Mouse (Mus musculus): ENCODE measurements around the gene Foxd1. TPM values are rescaled to one million over a fixed set of nuclear protein-coding genes. Genes with fewer than 3 reads are reported as not detected.

Foxd1 gene
- polyA plus RNA-seq, 1 experiment from 2014 or later: not detected

DNA sequence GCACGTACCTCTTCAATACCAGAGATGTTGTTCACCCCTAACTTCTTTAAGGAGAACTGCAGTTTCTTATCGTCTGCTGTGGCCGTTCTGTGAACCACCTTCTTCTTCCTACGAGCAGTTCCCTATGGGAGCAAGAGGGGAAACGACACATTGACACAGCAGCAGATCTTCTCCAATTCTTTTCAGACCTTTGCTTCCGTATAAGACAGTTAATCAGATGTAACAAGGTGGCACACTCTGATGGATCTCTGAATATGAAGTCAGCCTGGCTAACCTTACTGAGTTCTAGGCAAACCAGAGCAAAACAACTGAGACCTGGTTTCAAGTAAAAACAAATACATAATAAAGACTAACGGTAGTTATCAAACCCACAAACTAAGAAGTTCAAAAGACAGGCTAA, 40.4 kb upstream of the Foxd1 start:
- no peaks in the 10 kb centered on the region for H3K9me3 ChIP-seq (ENCODE audit: control insufficient read depth, low read length)
- peaks cover 66% of the 10 kb centered on the region for H3K36me3 ChIP-seq (ENCODE audit: control insufficient read depth, insufficient read depth, low read length)
- 70% methylated on average over 7 of the region's 7 CpGs for WGBS
- no peak for ATAC-seq (ENCODE audit: insufficient number of reproducible peaks, insufficient read depth, low FRiP score, low read depth)
- no peak overlapping the region for H3K9ac ChIP-seq (ENCODE audit: low read length)
- no peak overlapping the region for H3K4me3 ChIP-seq (ENCODE audit: control insufficient read depth in 1 of 2, insufficient read depth in 1 of 2, low read depth in 1 of 2, low read length in 2 of 2)
- no peak overlapping the region for H3K4me2 ChIP-seq (ENCODE audit: low read length)
- H3K27ac ChIP-seq (replicated peaks in 1 of 2; ENCODE audit: control insufficient read depth in 1 of 2, insufficient read depth in 1 of 2, low read depth in 2 of 2, low read length in 2 of 2): no peak overlapping the region
- H3K4me1 ChIP-seq (ENCODE audit: control insufficient read depth in 2 of 2, insufficient read depth in 2 of 2, low read length in 2 of 2): peaks cover 0 to 16% of the 10 kb centered on the region in 2 experiments; a peak in 2 of 4 replicates
- no peaks in the 10 kb centered on the region for H3K27me3 ChIP-seq (ENCODE audit: control insufficient read depth, insufficient read depth, low read length)

DNA sequence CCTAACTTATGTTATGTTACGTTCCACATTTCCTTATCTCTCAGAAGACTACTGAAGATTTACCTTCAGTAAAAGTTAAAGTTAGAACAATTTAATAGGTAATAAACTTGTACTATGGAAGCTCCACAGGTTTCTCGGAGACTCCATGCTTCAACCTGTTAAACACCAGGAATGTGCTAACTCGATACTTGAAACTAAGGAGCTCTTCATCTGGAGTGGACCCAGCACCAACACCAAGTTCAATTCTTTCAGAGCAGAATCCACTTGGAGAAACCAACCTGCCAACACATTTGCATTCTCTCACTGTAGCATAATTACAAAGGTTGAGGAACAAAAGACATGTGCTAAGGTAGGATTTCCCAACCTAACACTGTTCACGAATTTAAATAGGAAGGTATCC, 38.9 kb upstream of the Foxd1 start:
- H3K36me3 ChIP-seq (ENCODE audit: control insufficient read depth, insufficient read depth, low read length): peaks cover 51% of the 10 kb centered on the region
- H3K4me2 ChIP-seq (ENCODE audit: low read length): peak overlapping the region; percentile 83
- 50% methylated on average over 4 of the region's 4 CpGs for WGBS
- no peak for ATAC-seq (ENCODE audit: insufficient number of reproducible peaks, insufficient read depth, low FRiP score, low read depth)
- H3K9me3 ChIP-seq (ENCODE audit: control insufficient read depth, low read length): no peaks in the 10 kb centered on the region
- no peak overlapping the region; the same call in 1 of the 2 replicates for H3K9ac ChIP-seq (ENCODE audit: low read length)
- peak overlapping the region in 1 of 2 experiments; percentile 85; a peak in 1 of 4 replicates for H3K4me3 ChIP-seq (ENCODE audit: control insufficient read depth in 1 of 2, insufficient read depth in 1 of 2, low read depth in 1 of 2, low read length in 2 of 2)
- no peak overlapping the region for H3K27ac ChIP-seq (replicated peaks in 1 of 2; ENCODE audit: control insufficient read depth in 1 of 2, insufficient read depth in 1 of 2, low read depth in 2 of 2, low read length in 2 of 2)
- no peaks in the 10 kb centered on the region for H3K27me3 ChIP-seq (ENCODE audit: control insufficient read depth, insufficient read depth, low read length)
- peaks cover 0 to 16% of the 10 kb centered on the region in 2 experiments; a peak in 2 of 4 replicates for H3K4me1 ChIP-seq (ENCODE audit: control insufficient read depth in 2 of 2, insufficient read depth in 2 of 2, low read length in 2 of 2)

DNA sequence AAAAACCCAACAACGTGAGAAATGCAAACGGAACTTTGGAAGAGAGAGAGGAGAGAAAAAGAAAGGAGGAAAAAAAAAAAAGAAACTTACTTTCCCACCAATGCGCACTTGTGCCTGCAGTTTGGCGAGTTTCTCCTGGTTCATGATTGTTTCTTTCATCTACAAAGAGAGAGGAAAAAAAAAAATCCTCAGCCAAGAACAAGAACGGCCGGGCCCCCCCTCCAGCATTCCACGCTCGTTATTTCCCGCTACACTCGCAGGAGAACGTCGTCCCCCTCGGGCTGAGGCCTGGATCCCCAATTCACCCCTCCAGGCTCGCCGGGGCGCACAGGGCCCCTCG, 37.9 kb upstream of the Foxd1 start:
- Histone ChIP-seq H3K9me3 (ENCODE audit: control insufficient read depth, low read length) (no peaks in the 10 kb centered on the region), H3K4me1 (ENCODE audit: control insufficient read depth in 2 of 2, insufficient read depth in 2 of 2, low read length in 2 of 2) (peaks cover 0 to 16% of the 10 kb centered on the region in 2 experiments; a peak in 2 of 4 replicates), H3K9ac (ENCODE audit: low read length) (peak overlapping the region; percentile 91), H3K36me3 (ENCODE audit: control insufficient read depth, insufficient read depth, low read length) (peaks cover 41% of the 10 kb centered on the region), H3K27ac (replicated peaks in 1 of 2; ENCODE audit: control insufficient read depth in 1 of 2, insufficient read depth in 1 of 2, low read depth in 2 of 2, low read length in 2 of 2) (peak overlapping the region; percentile 86 to 91; a peak in 3 of 4 replicates), H3K27me3 (ENCODE audit: control insufficient read depth, insufficient read depth, low read length) (no peaks in the 10 kb centered on the region), H3K4me2 (ENCODE audit: low read length) (peak overlapping the region; percentile 83), H3K4me3 (ENCODE audit: control insufficient read depth in 1 of 2, insufficient read depth in 1 of 2, low read depth in 1 of 2, low read length in 2 of 2) (peak overlapping the region; percentile 85 to 98)
- ATAC-seq (ENCODE audit: insufficient number of reproducible peaks, insufficient read depth, low FRiP score, low read depth): no peak
- WGBS: under 1% methylated on average over 13 of the region's 17 CpGs

DNA sequence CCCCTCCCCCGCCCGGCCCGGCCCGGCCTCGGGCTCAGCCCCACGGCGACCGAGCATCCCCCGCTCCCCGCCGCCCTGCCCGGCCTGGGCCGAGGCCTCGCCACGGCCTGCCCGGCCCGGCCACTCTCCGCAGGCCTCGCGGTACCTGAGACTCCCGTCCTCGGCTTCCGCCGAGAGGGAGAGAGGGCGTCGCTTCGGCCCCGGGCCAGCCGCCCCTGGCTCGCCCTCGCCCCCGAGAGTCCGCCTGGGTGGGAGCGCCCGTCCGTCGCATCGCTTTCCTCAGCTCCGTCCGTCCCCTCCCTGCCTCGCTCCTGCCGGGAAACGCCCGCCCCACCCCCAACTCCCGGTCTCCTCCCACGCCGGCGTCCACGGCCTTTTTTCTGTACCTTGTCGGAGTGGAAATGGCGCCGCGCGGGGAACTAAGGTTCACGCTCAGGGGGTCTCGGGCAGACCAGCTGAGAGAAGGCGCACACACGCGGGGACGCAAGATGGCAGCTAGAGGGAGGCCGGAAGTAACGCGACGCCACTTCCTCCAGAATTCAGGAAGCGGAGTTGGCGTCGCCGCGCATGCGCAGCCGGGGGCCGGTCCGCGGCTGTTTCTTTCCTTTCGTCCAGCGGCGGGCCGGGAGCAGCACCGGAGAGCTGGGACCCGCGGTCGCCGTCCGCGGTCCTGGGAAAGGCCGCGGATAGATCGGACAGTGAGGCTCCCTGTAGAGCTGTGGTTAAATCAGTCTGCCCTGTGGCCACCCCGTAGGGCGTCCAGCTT, 37.4 kb upstream of the Foxd1 start, which contains the start of gene Btf3:
Btf3 (minus strand) TSS at position 527 of the 766 bp plus-strand sequence.
- under 1% methylated on average over 72 of the region's 90 CpGs for WGBS
- no peaks in the 10 kb centered on the region for H3K27me3 ChIP-seq (ENCODE audit: control insufficient read depth, insufficient read depth, low read length)

DNA sequence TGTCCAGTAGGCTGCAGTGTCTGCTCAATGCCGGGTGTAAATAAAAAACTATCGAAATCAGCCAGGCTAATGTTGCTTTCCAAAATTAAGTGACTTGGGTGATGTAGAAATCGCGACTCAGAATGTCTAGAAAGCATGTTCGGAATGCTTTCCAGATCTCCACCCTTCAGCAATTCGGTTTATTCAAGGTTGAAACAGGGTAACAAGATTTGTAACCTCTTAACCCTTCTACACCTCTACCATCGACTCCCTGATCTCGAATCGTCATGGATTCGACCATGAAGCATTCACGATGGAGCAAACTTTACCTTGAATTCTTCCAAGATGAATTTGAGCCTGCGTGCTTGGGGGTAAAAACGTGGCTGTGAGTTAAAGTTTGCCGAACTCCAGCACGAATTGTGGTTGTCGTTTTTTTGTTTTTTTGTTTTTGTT, 36.8 kb upstream of the Foxd1 start:
- Histone ChIP-seq H3K4me2 (ENCODE audit: low read length) (peak overlapping the region; percentile 71), H3K9me3 (ENCODE audit: control insufficient read depth, low read length) (no peaks in the 10 kb centered on the region), H3K4me3 (ENCODE audit: control insufficient read depth in 1 of 2, insufficient read depth in 1 of 2, low read depth in 1 of 2, low read length in 2 of 2) (peak overlapping the region; percentile 85 to 98), H3K36me3 (ENCODE audit: control insufficient read depth, insufficient read depth, low read length) (peaks cover 30% of the 10 kb centered on the region), H3K4me1 (ENCODE audit: control insufficient read depth in 2 of 2, insufficient read depth in 2 of 2, low read length in 2 of 2) (peaks cover 0 to 16% of the 10 kb centered on the region in 2 experiments; a peak in 2 of 4 replicates), H3K27me3 (ENCODE audit: control insufficient read depth, insufficient read depth, low read length) (no peaks in the 10 kb centered on the region), H3K9ac (ENCODE audit: low read length) (peak overlapping the region; percentile 91), H3K27ac (replicated peaks in 1 of 2; ENCODE audit: control insufficient read depth in 1 of 2, insufficient read depth in 1 of 2, low read depth in 2 of 2, low read length in 2 of 2) (peak overlapping the region; percentile 83 to 91)
- ATAC-seq (ENCODE audit: insufficient number of reproducible peaks, insufficient read depth, low FRiP score, low read depth): no peak
- WGBS: 2% methylated on average over 16 of the region's 16 CpGs

More for the DNA sequence above, 37.4 kb upstream of the Foxd1 start, which contains the start of gene Btf3:
- peak within 1 kb of the TSS; percentile 86 to 91 for H3K27ac ChIP-seq (replicated peaks in 1 of 2; ENCODE audit: control insufficient read depth in 1 of 2, insufficient read depth in 1 of 2, low read depth in 2 of 2, low read length in 2 of 2)
- H3K4me1 ChIP-seq (ENCODE audit: control insufficient read depth in 2 of 2, insufficient read depth in 2 of 2, low read length in 2 of 2): peaks cover 0 to 16% of the 10 kb centered on the region in 2 experiments; a peak in 2 of 4 replicates
- peak; percentile 89 for ATAC-seq (ENCODE audit: insufficient number of reproducible peaks, insufficient read depth, low FRiP score, low read depth)
- peak within 1 kb of the TSS; percentile 85 to 98 for H3K4me3 ChIP-seq (ENCODE audit: control insufficient read depth in 1 of 2, insufficient read depth in 1 of 2, low read depth in 1 of 2, low read length in 2 of 2)
- peak within 1 kb of the TSS; percentile 91 for H3K9ac ChIP-seq (ENCODE audit: low read length)
- H3K9me3 ChIP-seq (ENCODE audit: control insufficient read depth, low read length): no peaks in the 10 kb centered on the region
- peak within 1 kb of the TSS; percentile 83 for H3K4me2 ChIP-seq (ENCODE audit: low read length)
- H3K36me3 ChIP-seq (ENCODE audit: control insufficient read depth, insufficient read depth, low read length): peaks cover 36% of the 10 kb centered on the region

DNA sequence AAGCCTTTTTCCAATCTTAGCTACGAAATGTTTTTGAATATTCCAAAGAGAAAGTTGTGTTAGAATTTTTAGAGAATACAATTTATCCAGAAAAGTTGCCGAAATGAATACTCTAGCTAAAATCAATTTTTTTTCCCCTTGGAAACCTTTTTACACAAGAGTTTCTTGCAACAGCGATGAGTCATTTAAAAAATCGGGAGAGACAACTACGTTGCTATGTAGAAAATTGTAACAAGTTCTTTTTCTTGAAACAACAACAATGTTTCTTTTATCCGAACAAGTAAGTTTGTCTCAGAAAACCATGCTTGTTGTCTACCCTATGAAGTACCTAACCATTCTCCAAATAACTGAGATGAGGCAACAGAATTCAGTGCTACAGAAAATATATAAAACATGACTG, 36.1 kb upstream of the Foxd1 start:
- no peak overlapping the region for H3K9ac ChIP-seq (ENCODE audit: low read length)
- no peak for ATAC-seq (ENCODE audit: insufficient number of reproducible peaks, insufficient read depth, low FRiP score, low read depth)
- 86% methylated on average over 6 of the region's 6 CpGs for WGBS
- no peaks in the 10 kb centered on the region for H3K27me3 ChIP-seq (ENCODE audit: control insufficient read depth, insufficient read depth, low read length)
- H3K4me2 ChIP-seq (ENCODE audit: low read length): peak overlapping the region; percentile 71
- H3K36me3 ChIP-seq (ENCODE audit: control insufficient read depth, insufficient read depth, low read length): peaks cover 23% of the 10 kb centered on the region
- H3K9me3 ChIP-seq (ENCODE audit: control insufficient read depth, low read length): no peaks in the 10 kb centered on the region
- no peak overlapping the region for H3K4me3 ChIP-seq (ENCODE audit: control insufficient read depth in 1 of 2, insufficient read depth in 1 of 2, low read depth in 1 of 2, low read length in 2 of 2)
- H3K27ac ChIP-seq (replicated peaks in 1 of 2; ENCODE audit: control insufficient read depth in 1 of 2, insufficient read depth in 1 of 2, low read depth in 2 of 2, low read length in 2 of 2): no peak overlapping the region
- peaks cover 0 to 16% of the 10 kb centered on the region in 2 experiments; a peak in 2 of 4 replicates for H3K4me1 ChIP-seq (ENCODE audit: control insufficient read depth in 2 of 2, insufficient read depth in 2 of 2, low read length in 2 of 2)

DNA sequence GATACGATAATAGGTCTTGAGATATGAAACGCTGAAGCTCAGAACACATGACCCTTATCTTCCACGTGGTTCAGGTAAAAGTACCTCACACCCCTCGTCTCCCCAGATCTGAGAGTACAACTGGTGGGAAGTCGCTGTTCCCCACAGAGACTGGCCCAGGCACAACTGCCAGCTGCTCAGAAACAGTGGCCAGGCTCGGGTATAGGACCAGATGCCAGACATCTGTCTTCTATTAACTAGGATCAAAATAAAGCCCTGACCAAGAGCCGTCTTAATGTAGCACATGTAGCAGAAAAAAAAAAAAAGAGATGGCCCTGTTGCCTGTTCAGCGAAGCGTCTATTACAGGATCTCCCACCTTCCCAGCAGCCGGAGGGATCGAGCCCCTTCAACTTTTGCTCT, 29.0 kb upstream of the Foxd1 start:
- no peak for ATAC-seq (ENCODE audit: insufficient number of reproducible peaks, insufficient read depth, low FRiP score, low read depth)
- H3K9me3 ChIP-seq (ENCODE audit: control insufficient read depth, low read length): no peaks in the 10 kb centered on the region
- no peaks in the 10 kb centered on the region for H3K36me3 ChIP-seq (ENCODE audit: control insufficient read depth, insufficient read depth, low read length)
- no peak overlapping the region for H3K9ac ChIP-seq (ENCODE audit: low read length)
- whole genome bisulfite sequencing: 85% methylated on average over 11 of the region's 11 CpGs
- H3K4me1 ChIP-seq (ENCODE audit: control insufficient read depth in 2 of 2, insufficient read depth in 2 of 2, low read length in 2 of 2): no peaks in the 10 kb centered on the region
- no peak overlapping the region for H3K27ac ChIP-seq (replicated peaks in 1 of 2; ENCODE audit: control insufficient read depth in 1 of 2, insufficient read depth in 1 of 2, low read depth in 2 of 2, low read length in 2 of 2)
- H3K27me3 ChIP-seq (ENCODE audit: control insufficient read depth, insufficient read depth, low read length): no peaks in the 10 kb centered on the region
- H3K4me3 ChIP-seq (ENCODE audit: control insufficient read depth in 1 of 2, insufficient read depth in 1 of 2, low read depth in 1 of 2, low read length in 2 of 2): no peak overlapping the region
- no peak overlapping the region for H3K4me2 ChIP-seq (ENCODE audit: low read length)
